Mouse (Mus musculus) adrenal gland, postnatal 36 days (tissue): ENCODE data around the gene Hoxc8. TPM values are rescaled to one million over a fixed set of nuclear protein-coding genes. Genes with fewer than 3 reads are reported as not detected.

Experiments
- DNase-seq, 2 experiments: peaks; one replicate each; pipeline ENCODE4 v3.0.0; 2021; ENCODE audit warnings: mixed read lengths in 1 of 2
- total RNA-seq, 2 experiments: library from RNA; stranded (reverse); gene quantifications; 2 replicates each; pipeline ENCODE4 v1.2.3; 2021

Hoxc8 gene
- total RNA-seq, 2 experiments from 2014 or later = 25.4 to 29.5 TPM

- peak; percentile 48 to 70 for DNase-seq
These were observed 19.9 kb downstream of the Hoxc8 start for GRCm38 (mm10) chr15:103010112-103010846.

GRCm38 (mm10) chr15:103010847-103011555 lies 20.6 kb downstream of the Hoxc8 start:
- DNase-seq = peak; percentile 47 to 56

- DNase-seq = peak; percentile 72 to 80
These were observed 21.6 kb downstream of the Hoxc8 start for GRCm38 (mm10) chr15:103011928-103012486.

GRCm38 (mm10) chr15:103013238-103013984 lies 23.0 kb downstream of the Hoxc8 start:
- DNase-seq = peak in 1 of 2 experiments; percentile 82

GRCm38 (mm10) chr15:103014166-103015008 lies 24.0 kb downstream of the Hoxc8 start:
- DNase-seq = peak; percentile 80 to 83

GRCm38 (mm10) chr15:103015009-103015399 lies 24.6 kb downstream of the Hoxc8 start:
- DNase-seq = peak in 1 of 2 experiments; percentile 45

GRCm38 (mm10) chr15:103015406-103016166 lies 25.2 kb downstream of the Hoxc8 start:
- peak in 1 of 2 experiments; percentile 49 for DNase-seq

- no peak for DNase-seq
These were observed 28.2 kb downstream of the Hoxc8 start, which contains the start of gene Hoxc4 for GRCm38 (mm10) chr15:103018636-103019035. Hoxc4 (plus strand) TSS chr15:103018934.

- no peak for DNase-seq
These were observed 30.6 kb downstream of the Hoxc8 start for GRCm38 (mm10) chr15:103020899-103021418.

GRCm38 (mm10) chr15:103021544-103021943 lies 31.1 kb downstream of the Hoxc8 start:
- DNase-seq = no peak

- no peak for DNase-seq
These were observed 33.7 kb downstream of the Hoxc8 start for GRCm38 (mm10) chr15:103024131-103024530.

- DNase-seq = peak; percentile 34 to 51
These were observed 37.1 kb downstream of the Hoxc8 start for GRCm38 (mm10) chr15:103027266-103028235.

GRCm38 (mm10) chr15:103028916-103029512 lies 38.6 kb downstream of the Hoxc8 start:
- no peak for DNase-seq

GRCm38 (mm10) chr15:103030142-103030541 lies 39.7 kb downstream of the Hoxc8 start:
- no peak for DNase-seq

GRCm38 (mm10) chr15:103032167-103032566 lies 41.8 kb downstream of the Hoxc8 start:
- DNase-seq = no peak

GRCm38 (mm10) chr15:103032646-103033575 lies 42.5 kb downstream of the Hoxc8 start:
- DNase-seq = no peak
